Comparison of ENCODE assay signal across 10 mouse cellular contexts in genomic region chr13:51258752-51259721, GRCm38 (mm10).
A peak's percentile ranks its signal among the peaks of the same experiment; 100 is the strongest.
DNase-seq lines count a peak whose midpoint lies in the region; ATAC-seq and TF ChIP-seq lines count a peak whose summit lies in the region.
"Had no signal": no experiment of that assay in that cellular context is flagged by ENCODE, and none has a peak within 500 bp of the region (broad histone marks: within the 10 kb centered on the region; RNA-seq: fewer than 3 reads in every experiment).

No protein-coding gene starts in this region.

- TF ChIP-seq CTCF in lung, embryonic 14.5 days (IDR thresholded peaks at IDR 0.05; ENCODE audit: low read depth): 0 out of 2 replicates have a peak, but pooled peaks have one; percentile 6

- WGBS in lung, embryonic 14.5 days: 29% methylated on average over 13 of the region's 13 CpGs
- WGBS in embryonic facial prominence, embryonic 11.5 days: 22% methylated on average over 13 of the region's 13 CpGs
- 35% methylated on average over 13 of the region's 13 CpGs for WGBS in intestine, embryonic 16.5 days
- 28% methylated on average over 13 of the region's 13 CpGs for WGBS in stomach, embryonic 14.5 days
- WGBS in liver, embryonic 11.5 days: 60% methylated on average over 13 of the region's 13 CpGs

- peaks cover 17% of the 10 kb centered on the region; the same call in 1 of the 2 replicates for H3K4me1 ChIP-seq in lung, embryonic 14.5 days (ENCODE audit: insufficient read depth)
- H3K4me1 ChIP-seq in embryonic facial prominence, embryonic 11.5 days (ENCODE audit: control insufficient read depth, insufficient read depth, low read length): peaks cover 7% of the 10 kb centered on the region; the same call in 1 of the 2 replicates
- peaks cover 14% of the 10 kb centered on the region for H3K4me1 ChIP-seq in intestine, embryonic 16.5 days (ENCODE audit: control insufficient read depth, insufficient read depth, low read length)
- peaks cover 25% of the 10 kb centered on the region for H3K4me1 ChIP-seq in stomach, embryonic 14.5 days (ENCODE audit: control insufficient read depth, insufficient read depth, low read length)
- H3K4me1 ChIP-seq in liver, embryonic 11.5 days (replicated peaks; ENCODE audit: control insufficient read depth, insufficient read depth, low read length): no peaks in the 10 kb centered on the region
- H3K4me1 ChIP-seq: megakaryocyte, embryonic 14.5 days had no signal

- no peaks in the 10 kb centered on the region for H3K27me3 ChIP-seq in lung, embryonic 14.5 days (ENCODE audit: insufficient read depth, low read length)
- no peaks in the 10 kb centered on the region for H3K27me3 ChIP-seq in embryonic facial prominence, embryonic 11.5 days (ENCODE audit: control insufficient read depth, insufficient read depth, low read length)
- no peaks in the 10 kb centered on the region for H3K27me3 ChIP-seq in intestine, embryonic 16.5 days (replicated peaks; ENCODE audit: control insufficient read depth, insufficient read depth, low read length)
- no peaks in the 10 kb centered on the region for H3K27me3 ChIP-seq in stomach, embryonic 14.5 days (ENCODE audit: control insufficient read depth, insufficient read depth, low read length)
- no peaks in the 10 kb centered on the region for H3K27me3 ChIP-seq in liver, embryonic 11.5 days (replicated peaks; ENCODE audit: control insufficient read depth, insufficient read depth, low read length)
- H3K27me3 ChIP-seq: megakaryocyte, embryonic 14.5 days had no signal

- no peaks in the 10 kb centered on the region for H3K9me3 ChIP-seq in lung, embryonic 14.5 days (ENCODE audit: low read depth, low read length)
- H3K9me3 ChIP-seq in embryonic facial prominence, embryonic 11.5 days (replicated peaks; ENCODE audit: control insufficient read depth, low read length): no peaks in the 10 kb centered on the region
- H3K9me3 ChIP-seq in intestine, embryonic 16.5 days (ENCODE audit: control insufficient read depth, low read length): no peaks in the 10 kb centered on the region; the same call in 1 of the 2 replicates
- H3K9me3 ChIP-seq in stomach, embryonic 14.5 days (ENCODE audit: control insufficient read depth, low read depth, low read length): no peaks in the 10 kb centered on the region
- no peaks in the 10 kb centered on the region for H3K9me3 ChIP-seq in liver, embryonic 11.5 days (ENCODE audit: control insufficient read depth, low read length)

- peak; percentile 96 for DNase-seq in lung, embryonic 14.5 days
- no peak for DNase-seq in lung, adult 18-20 months
- peak; percentile 95 for DNase-seq in embryonic facial prominence, embryonic 11.5 days (ENCODE audit: low spot score)
- DNase-seq in left cerebral cortex, postnatal 25 days (ENCODE audit: low spot score in 2 of 2): no peak
- DNase-seq in c-Kit-positive CD71-positive TER-119-positive erythroid progenitor cells, embryonic 14.5 days (ENCODE audit: low spot score): no peak
- no peak for DNase-seq in liver, embryonic 11.5 days (ENCODE audit: low spot score)

- intact Hi-C loops in left cerebral cortex, postnatal 25 days (cut with DNase I): no loop called here

- peak overlapping the region; percentile 18; the same call in 1 of the 2 replicates for H3K4me2 ChIP-seq in lung, embryonic 14.5 days
- H3K4me2 ChIP-seq in embryonic facial prominence, embryonic 11.5 days (ENCODE audit: low read depth, low read length): peak overlapping the region; percentile 10; the same call in 1 of the 2 replicates
- no peak overlapping the region for H3K4me2 ChIP-seq in intestine, embryonic 16.5 days (ENCODE audit: low read depth, low read length)
- 0 out of 2 replicates have a peak overlapping the region, but pooled peaks have one; percentile 10 for H3K4me2 ChIP-seq in stomach, embryonic 14.5 days (replicated peaks; ENCODE audit: low read depth, low read length)
- H3K4me2 ChIP-seq in liver, embryonic 11.5 days: no peak overlapping the region

- ATAC-seq in lung, embryonic 14.5 days (ENCODE audit: insufficient read depth): peak; percentile 98
- ATAC-seq in embryonic facial prominence, embryonic 11.5 days (replicated peaks; ENCODE audit: insufficient number of reproducible peaks, low FRiP score, low TSS enrichment, low read depth): peak; percentile 91
- ATAC-seq in intestine, embryonic 16.5 days: peak; percentile 90
- ATAC-seq in stomach, embryonic 14.5 days (ENCODE audit: insufficient number of reproducible peaks, insufficient read depth, low FRiP score, low read depth): peak; percentile 94
- no peak for ATAC-seq in liver, embryonic 11.5 days (replicated peaks; ENCODE audit: low FRiP score)

- no peaks in the 10 kb centered on the region for H3K36me3 ChIP-seq in lung, embryonic 14.5 days (ENCODE audit: insufficient read depth)
- no peaks in the 10 kb centered on the region for H3K36me3 ChIP-seq in embryonic facial prominence, embryonic 11.5 days (replicated peaks; ENCODE audit: control insufficient read depth, insufficient read depth, low read depth, low read length)
- H3K36me3 ChIP-seq in intestine, embryonic 16.5 days (ENCODE audit: control insufficient read depth, insufficient read depth, low read length): no peaks in the 10 kb centered on the region
- no peaks in the 10 kb centered on the region for H3K36me3 ChIP-seq in stomach, embryonic 14.5 days (ENCODE audit: control insufficient read depth, insufficient read depth, low read length)
- no peaks in the 10 kb centered on the region for H3K36me3 ChIP-seq in liver, embryonic 11.5 days (ENCODE audit: control insufficient read depth, insufficient read depth, low read length)
- H3K36me3 ChIP-seq: G1E had no signal

- H3K27ac ChIP-seq in lung, embryonic 14.5 days (ENCODE audit: low read depth): peak overlapping the region; percentile 86
- H3K27ac ChIP-seq in embryonic facial prominence, embryonic 11.5 days (replicated peaks; ENCODE audit: low read depth, low read length): peak overlapping the region; percentile 83
- peak overlapping the region; percentile 79 for H3K27ac ChIP-seq in intestine, embryonic 16.5 days (ENCODE audit: low read length)
- H3K27ac ChIP-seq in stomach, embryonic 14.5 days (ENCODE audit: low read length): peak overlapping the region; percentile 89
- H3K27ac ChIP-seq in liver, embryonic 11.5 days (ENCODE audit: low read depth, low read length): no peak overlapping the region; the same call in 1 of the 2 replicates

- no peak overlapping the region for H3K4me3 ChIP-seq in lung, embryonic 14.5 days (ENCODE audit: low read depth, low read length)
- H3K4me3 ChIP-seq in embryonic facial prominence, embryonic 11.5 days (ENCODE audit: low read depth, low read length): no peak overlapping the region
- H3K4me3 ChIP-seq in intestine, embryonic 16.5 days (ENCODE audit: low read length): no peak overlapping the region
- no peak overlapping the region for H3K4me3 ChIP-seq in stomach, embryonic 14.5 days (ENCODE audit: low read depth, low read length)
- H3K4me3 ChIP-seq in liver, embryonic 11.5 days (ENCODE audit: low read depth, low read length): no peak overlapping the region
- H3K4me3 ChIP-seq: megakaryocyte, embryonic 14.5 days had no signal

- no peak overlapping the region for H3K9ac ChIP-seq in lung, embryonic 14.5 days
- H3K9ac ChIP-seq in embryonic facial prominence, embryonic 11.5 days (replicated peaks; ENCODE audit: low read length): no peak overlapping the region
- no peak overlapping the region for H3K9ac ChIP-seq in intestine, embryonic 16.5 days (ENCODE audit: low read depth, low read length)
- H3K9ac ChIP-seq in stomach, embryonic 14.5 days (replicated peaks; ENCODE audit: low read depth, low read length): no peak overlapping the region
- H3K9ac ChIP-seq in liver, embryonic 11.5 days (ENCODE audit: low read depth, low read length): no peak overlapping the region

Comparison
In these comparisons a context has a peak if more than half of its experiments do, and no peak if none do; other contexts are left out.
1. DNase-seq: peak in lung, embryonic 14.5 days (single experiment) and embryonic facial prominence, embryonic 11.5 days (single experiment); none in lung, adult 18-20 months (0 of 2), left cerebral cortex, postnatal 25 days (0 of 2), c-Kit-positive CD71-positive TER-119-positive erythroid progenitor cells, embryonic 14.5 days (single experiment) and liver, embryonic 11.5 days (single experiment).
2. H3K4me2 ChIP-seq: peak in lung, embryonic 14.5 days (single experiment), embryonic facial prominence, embryonic 11.5 days (single experiment) and stomach, embryonic 14.5 days (single experiment); none in intestine, embryonic 16.5 days (single experiment) and liver, embryonic 11.5 days (single experiment).